Mouse (Mus musculus): ENCODE measurements around the gene Rasl10b.

Gene Rasl10b

GRCm38 (mm10) chr11:83465976-83466375, 57.0 kb downstream of the Rasl10b start:
- peak; percentile 43 for DNase-seq (ENCODE audit: low spot score)

DNA sequence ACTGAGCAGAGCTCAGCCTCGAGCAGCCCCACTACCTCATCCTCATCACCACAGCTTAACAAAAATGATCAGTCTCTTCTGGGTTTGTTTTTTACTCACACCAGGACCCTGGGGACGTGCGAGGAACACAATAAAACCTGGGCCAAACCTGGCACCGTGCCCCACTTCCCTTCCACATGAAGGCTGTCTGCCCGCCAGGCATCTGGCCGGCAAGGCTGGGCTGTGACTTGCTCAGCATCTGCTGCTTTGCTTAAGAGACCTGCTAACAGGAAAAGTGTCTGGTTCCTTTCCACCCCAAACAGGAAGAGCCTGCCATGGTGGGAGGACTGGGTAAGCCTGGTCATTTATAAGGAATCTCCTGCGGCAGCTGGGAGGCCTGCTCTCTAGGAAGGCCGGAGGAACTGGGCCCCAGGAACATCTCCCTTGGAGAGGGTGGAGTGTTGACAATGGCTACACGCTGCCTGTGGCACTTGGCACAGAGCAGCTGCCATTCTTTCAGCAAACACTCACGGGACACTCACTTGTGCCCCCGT, 58.2 kb downstream of the Rasl10b start:
- DNase-seq (ENCODE audit: low spot score), result no peak

- DNase-seq (ENCODE audit: low spot score), result no peak
Measured at GRCm38 (mm10) chr11:83468765-83469164, 59.8 kb downstream of the Rasl10b start.

Data from ovary, postnatal 36 days (tissue).